Comparison of ENCODE assay signal across 8 mouse cellular contexts in genomic region chr10:42734546-42735060, GRCm38 (mm10). TPM values are rescaled to one million over a fixed set of nuclear protein-coding genes. Genes with fewer than 3 reads are reported as not detected.
DNase-seq lines count a peak whose midpoint lies in the region.

No protein-coding gene starts in this region.

- DNase-seq in gastrocnemius, adult 18-20 months (ENCODE audit: low spot score) = peak; percentile 14
- DNase-seq in gastrocnemius, postnatal 25 days = no peak
- peak; percentile 18 for DNase-seq in urinary bladder, postnatal 14 days (ENCODE audit: low spot score)
- no peak for DNase-seq in urinary bladder, postnatal 36 days (ENCODE audit: low spot score in 2 of 2)
- DNase-seq in heart, postnatal 4 days = peak; percentile 34
- peak; percentile 37 for DNase-seq in limb, embryonic 10.5 days (ENCODE audit: low spot score)
- peak; percentile 26 for DNase-seq in thymus, postnatal 4 days
- DNase-seq in ovary, postnatal 10 days (ENCODE audit: low spot score) = no peak

- WGBS in limb, embryonic 10.5 days = 63% methylated on average over 5 of the region's 5 CpGs

- no peaks in the 10 kb centered on the region for H3K4me1 ChIP-seq in limb, embryonic 10.5 days

- H3K36me3 ChIP-seq in limb, embryonic 10.5 days = no peaks in the 10 kb centered on the region

- no peaks in the 10 kb centered on the region for H3K9me3 ChIP-seq in limb, embryonic 10.5 days (replicated peaks)

- no peak overlapping the region for H3K4me3 ChIP-seq in limb, embryonic 10.5 days

- no peaks in the 10 kb centered on the region for H3K27me3 ChIP-seq in limb, embryonic 10.5 days (ENCODE audit: low read depth, poor library complexity, severe bottlenecking)

- H3K27ac ChIP-seq in limb, embryonic 10.5 days = no peak overlapping the region

RNA-seq across cellular contexts. Expression of gene Sec63, which starts 26.7 kb away (rescaled TPM):
- 10 to 100 TPM; 26.9 to 27.7 TPM for total RNA-seq in gastrocnemius, adult 18-20 months (2021)
- total RNA-seq in gastrocnemius, postnatal 25 days (2021) = 10 to 100 TPM; 20.2 to 21.9 TPM
- total RNA-seq in heart, postnatal 4 days (2021) = 10 to 100 TPM; 34.4 to 35.9 TPM
- 24.7 and 29.9 TPM in 2 replicates for polyA plus RNA-seq in limb, embryonic 10.5 days (2016; fragmentation: Nextera tagmentation; extraction: Ambion mirVana)

Comparison
In these comparisons a context has a peak if more than half of its experiments do, and no peak if none do; other contexts are left out.
1. DNase-seq: peak in gastrocnemius, adult 18-20 months (single experiment), urinary bladder, postnatal 14 days (single experiment), heart, postnatal 4 days (single experiment), limb, embryonic 10.5 days (single experiment) and thymus, postnatal 4 days (single experiment); none in gastrocnemius, postnatal 25 days (single experiment), urinary bladder, postnatal 36 days (0 of 2) and ovary, postnatal 10 days (single experiment).